Mouse (Mus musculus) G1E (cell line): Measurements from ENCODE around the gene Lexm. TPM values are rescaled to one million over a fixed set of nuclear protein-coding genes. Genes with fewer than 3 reads are reported as not detected.

Experiments used
- ATAC-seq: 2 replicates; pipeline ENCODE4 v1.8.0; 2016; ENCODE audit warnings: mild to moderate bottlenecking; ENCODE audit not compliant: insufficient number of reproducible peaks, poor library complexity, low FRiP score, severe bottlenecking; ENCODE audit errors: extremely low read depth
- DNase-seq: peaks from one replicate; pipeline ENCODE4 v3.0.0; 2012; ENCODE audit warnings: low spot score
- H3K27me3 ChIP-seq: 2 replicates; pipeline ENCODE4 v1.6.1; 2012; ENCODE audit warnings: mild to moderate bottlenecking, low read length, inconsistent platforms; ENCODE audit not compliant: insufficient read depth
- H3K36me3 ChIP-seq: replicated peaks from 2 replicates; pipeline ENCODE3; 2012; ENCODE audit warnings: mild to moderate bottlenecking, inconsistent platforms
- H3K4me1 ChIP-seq: 2 replicates; pipeline ENCODE4 v1.6.1; 2012; ENCODE audit warnings: low read depth, low read length, inconsistent platforms, mixed read lengths; ENCODE audit not compliant: insufficient read depth
- H3K4me3 ChIP-seq: 2 replicates; pipeline ENCODE4 v1.5.1; 2012; ENCODE audit warnings: low read depth, mild to moderate bottlenecking, inconsistent platforms, low read length, moderate library complexity, mixed read lengths
- H3K9me3 ChIP-seq: replicated peaks from 2 replicates; pipeline ENCODE4 v1.6.1; 2012; ENCODE audit warnings: inconsistent platforms
- CTCF ChIP-seq: IDR thresholded peaks from 2 replicates; pipeline ENCODE4 v1.5.1; 2012; ENCODE audit warnings: low read depth, low read length, inconsistent platforms, mixed read lengths
- GATA1 ChIP-seq: IDR thresholded peaks from 2 replicates; pipeline ENCODE4 v1.6.1; 2012; ENCODE audit warnings: borderline replicate concordance, low read length, inconsistent platforms, mixed read lengths
- GATA2 ChIP-seq: IDR thresholded peaks from 2 replicates; pipeline ENCODE4 v1.6.1; 2012; ENCODE audit warnings: low read depth, low read length, inconsistent platforms, borderline replicate concordance
- POLR2AphosphoS5 ChIP-seq: IDR thresholded peaks from 2 replicates; pipeline ENCODE4 v1.6.1; 2012; ENCODE audit warnings: low read depth, low read length, inconsistent platforms; ENCODE audit not compliant: insufficient replicate concordance
- TAL1 ChIP-seq: conservative IDR thresholded peaks from 2 replicates; pipeline ENCODE4 v1.6.1; 2012; ENCODE audit warnings: low read depth, low read length, inconsistent platforms, mixed read lengths
- polyA plus RNA-seq: library from polyadenylated mRNA; stranded (reverse); fragments of >175 nt; gene quantifications from 2 replicates; pipeline ENCODE4 v1.2.3, GENCODE M21; 2012
- total RNA-seq, 2 experiments: library from RNA; stranded (forward) in 1 of 2; stranded (reverse) in 1 of 2; fragments of 200-1000 nt in 1 of 2; fragments of >200 nt in 1 of 2; fragmentation: Nextera tagmentation in 1 of 2; gene quantifications; 2 replicates each; pipeline ENCODE4 v1.2.3; 2014 to 2017

The Lexm gene
- total and polyA plus RNA-seq, 3 experiments = not detected

DNA sequence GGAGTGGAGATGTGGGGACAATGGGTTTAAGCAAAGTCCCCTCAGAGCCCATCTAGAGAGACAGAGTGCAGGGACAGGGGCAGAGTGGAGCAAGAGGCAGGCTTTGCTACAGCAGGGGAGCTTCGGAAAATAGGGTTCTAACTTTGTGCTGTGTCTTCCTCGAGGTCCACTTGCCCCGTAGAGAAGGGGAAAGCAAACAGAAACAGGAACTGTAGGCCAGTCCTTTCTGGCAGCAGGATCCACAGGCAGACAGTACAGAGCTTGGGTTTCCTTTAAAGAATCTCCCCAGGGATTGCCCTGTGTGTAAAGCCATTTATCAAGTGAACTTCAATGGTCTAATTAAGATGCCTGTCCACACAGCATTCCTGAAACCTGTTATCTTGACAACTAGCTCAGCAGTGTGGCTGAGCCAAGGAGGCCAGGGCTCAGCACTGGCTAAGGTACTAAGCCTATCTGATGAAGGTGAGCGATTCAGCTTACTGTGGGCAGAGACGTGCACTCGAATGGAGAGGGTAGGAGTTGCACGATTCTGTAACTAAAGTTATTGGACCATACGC is 71.1 kb downstream of the Lexm start:
- H3K9me3 ChIP-seq = no peaks in the 10 kb centered on the region
- H3K36me3 ChIP-seq = no peaks in the 10 kb centered on the region
- H3K4me3 ChIP-seq = no peak overlapping the region
- no peak for DNase-seq
- H3K4me1 ChIP-seq = no peaks in the 10 kb centered on the region
- TF ChIP-seq CTCF (no peak), POLR2AphosphoS5 (no peak), TAL1 (no peak), GATA1 (no peak), GATA2 (no peak)
- peaks cover 55% of the 10 kb centered on the region for H3K27me3 ChIP-seq
- ATAC-seq = no peak

DNA sequence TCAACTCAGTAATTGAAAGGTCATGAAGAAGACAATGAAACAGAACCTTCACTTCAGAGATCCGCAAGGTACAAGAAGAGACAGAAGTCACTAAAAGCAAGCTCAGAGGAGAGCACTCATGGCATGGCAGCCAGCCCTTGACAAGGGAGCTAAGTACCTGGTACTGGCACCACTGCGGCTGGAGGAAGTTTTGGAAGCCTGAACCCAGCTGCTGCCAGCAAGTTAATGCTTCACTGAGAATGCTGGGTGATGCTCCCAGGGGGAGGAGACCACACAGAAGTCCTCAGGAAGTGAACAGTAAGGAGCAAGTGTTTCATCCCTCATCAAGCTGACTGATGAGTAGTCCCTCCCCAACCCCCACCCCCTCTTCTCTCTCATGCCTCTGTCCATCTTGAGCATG is 74.8 kb downstream of the Lexm start:
- TF ChIP-seq CTCF (no peak), GATA2 (no peak), POLR2AphosphoS5 (no peak), GATA1 (no peak), TAL1 (no peak)

DNA sequence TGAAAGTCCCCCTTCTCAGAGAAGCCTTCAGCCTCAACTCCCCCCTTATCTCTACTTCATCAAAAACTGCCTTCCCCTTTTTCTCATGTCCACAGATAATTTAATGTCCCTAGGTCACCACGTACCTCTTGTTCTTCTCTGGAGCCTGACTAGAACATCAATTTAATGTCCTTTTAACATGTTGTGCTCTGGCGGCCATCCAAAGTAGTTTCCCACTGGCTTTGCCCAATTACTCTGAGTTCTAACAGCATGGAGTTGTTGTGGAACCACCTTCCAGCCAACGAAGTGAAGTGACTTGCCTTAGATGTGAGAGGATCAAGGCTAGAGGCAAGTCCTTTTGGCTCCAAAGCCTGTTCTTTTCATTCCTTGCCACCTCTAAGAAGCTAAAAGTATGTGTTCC is 75.5 kb downstream of the Lexm start:
- DNase-seq (no peak), ATAC-seq (no peak)
- TF ChIP-seq POLR2AphosphoS5 (no peak), TAL1 (no peak), GATA2 (no peak), CTCF (no peak), GATA1 (no peak)
- peaks cover 51% of the 10 kb centered on the region for H3K27me3 ChIP-seq
- no peaks in the 10 kb centered on the region for H3K4me1 ChIP-seq
- no peaks in the 10 kb centered on the region for H3K36me3 ChIP-seq
- no peaks in the 10 kb centered on the region for H3K9me3 ChIP-seq
- no peak overlapping the region for H3K4me3 ChIP-seq

More for the DNA sequence above, 74.8 kb downstream of the Lexm start:
- Histone ChIP-seq H3K36me3 (no peaks in the 10 kb centered on the region), H3K27me3 (peaks cover 51% of the 10 kb centered on the region), H3K4me1 (no peaks in the 10 kb centered on the region), H3K9me3 (no peaks in the 10 kb centered on the region), H3K4me3 (no peak overlapping the region)
- no peak for ATAC-seq
- DNase-seq = no peak

Other genes starting within 250 kb of the Lexm start
- gene Pcsk9, start 152.9 kb downstream of the Lexm start, total RNA-seq (2014; fragmentation: Nextera tagmentation) = not detected in 2 replicates
- not detected in 2 replicates for gene Pcsk9, start 152.9 kb downstream of the Lexm start, total RNA-seq (2017)
- gene Pcsk9, start 152.9 kb downstream of the Lexm start, polyA plus RNA-seq = not detected in 2 replicates
- gene Bsnd, start 125.0 kb downstream of the Lexm start, total RNA-seq (2014; fragmentation: Nextera tagmentation) = not detected in 2 replicates
- 0.06 and 0.16 TPM in 2 replicates for gene Bsnd, start 125.0 kb downstream of the Lexm start, total RNA-seq (2017)
- gene Bsnd, start 125.0 kb downstream of the Lexm start, polyA plus RNA-seq = not detected in 2 replicates
- gene Dhcr24, start 56.2 kb downstream of the Lexm start, total RNA-seq (2014; fragmentation: Nextera tagmentation) = 15.4 and 15.9 TPM in 2 replicates
- gene Dhcr24, start 56.2 kb downstream of the Lexm start, total RNA-seq (2017) = 29.6 and 33.2 TPM in 2 replicates
- 37.9 and 43.4 TPM in 2 replicates for gene Dhcr24, start 56.2 kb downstream of the Lexm start, polyA plus RNA-seq
- not detected in 2 replicates for gene Ttc22, start 5.2 kb upstream of the Lexm start, total RNA-seq (2014; fragmentation: Nextera tagmentation)
- gene Ttc22, start 5.2 kb upstream of the Lexm start, total RNA-seq (2017) = not detected in 2 replicates
- gene Ttc22, start 5.2 kb upstream of the Lexm start, polyA plus RNA-seq = not detected in 2 replicates
- 8.7 and 10.7 TPM in 2 replicates for gene Pars2, start 33.8 kb upstream of the Lexm start, total RNA-seq (2014; fragmentation: Nextera tagmentation)
- gene Pars2, start 33.8 kb upstream of the Lexm start, total RNA-seq (2017) = 12.7 and 14.0 TPM in 2 replicates
- gene Pars2, start 33.8 kb upstream of the Lexm start, polyA plus RNA-seq = 2.9 and 4.5 TPM in 2 replicates
- 73.6 and 90.8 TPM in 2 replicates for gene Ttc4, start 61.7 kb upstream of the Lexm start, total RNA-seq (2014; fragmentation: Nextera tagmentation)
- gene Ttc4, start 61.7 kb upstream of the Lexm start, total RNA-seq (2017) = 58.7 and 59.5 TPM in 2 replicates
- 5.6 and 16.6 TPM in 2 replicates for gene Ttc4, start 61.7 kb upstream of the Lexm start, polyA plus RNA-seq
- gene Mroh7, start 113.7 kb upstream of the Lexm start, total RNA-seq (2014; fragmentation: Nextera tagmentation) = not detected in 2 replicates
- 0.06 and 0.11 TPM in 2 replicates for gene Mroh7, start 113.7 kb upstream of the Lexm start, total RNA-seq (2017)
- gene Mroh7, start 113.7 kb upstream of the Lexm start, polyA plus RNA-seq = not detected in 2 replicates
- gene Fam151a, start 116.6 kb upstream of the Lexm start, total RNA-seq (2014; fragmentation: Nextera tagmentation) = not detected in 2 replicates
- not detected in 2 replicates for gene Fam151a, start 116.6 kb upstream of the Lexm start, total RNA-seq (2017)
- not detected in 2 replicates for gene Fam151a, start 116.6 kb upstream of the Lexm start, polyA plus RNA-seq
- gene Acot11, start 187.8 kb upstream of the Lexm start, total RNA-seq (2014; fragmentation: Nextera tagmentation) = not detected in 2 replicates
- 0.11 and 0.52 TPM in 2 replicates for gene Acot11, start 187.8 kb upstream of the Lexm start, total RNA-seq (2017)
- 0.02 and 0.03 TPM in 2 replicates for gene Acot11, start 187.8 kb upstream of the Lexm start, polyA plus RNA-seq